Mouse (Mus musculus) adrenal gland, postnatal 4 days (tissue): ENCODE measurements around the gene Gm20388. TPM values are rescaled to one million over a fixed set of nuclear protein-coding genes. Genes with fewer than 3 reads are reported as not detected.

ENCODE experiments used
- DNase-seq, 2 experiments: peaks; one replicate each; pipeline ENCODE4 v3.0.0; 2021 to 2022; ENCODE audit warnings: low spot score in 2 of 2, mixed read lengths in 2 of 2
- total RNA-seq, 2 experiments: library from RNA; stranded (reverse); gene quantifications; 2 replicates each; pipeline ENCODE4 v1.2.3; 2021

Gene Gm20388
- total RNA-seq, 2 experiments from 2014 or later: 8.8 TPM; not detected in 1

DNA sequence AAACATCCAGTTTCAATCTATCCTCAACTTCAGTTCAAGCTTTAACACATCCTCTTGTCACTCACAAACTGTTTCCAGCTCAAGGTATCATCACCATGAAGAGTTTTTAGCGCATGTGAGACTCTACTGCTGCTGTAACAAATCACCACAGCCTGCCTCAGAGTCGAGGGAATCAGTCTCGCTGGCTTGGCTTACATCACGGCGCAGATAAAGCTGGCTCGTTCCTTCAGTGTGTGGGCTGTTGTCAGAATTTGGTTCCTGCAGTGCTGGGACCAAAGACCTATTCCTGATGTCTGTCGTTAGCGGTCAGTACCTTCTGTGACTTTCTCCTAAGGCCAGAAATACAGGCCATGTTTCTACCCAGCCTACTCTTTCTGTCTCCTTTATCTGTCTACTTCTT, 2986.6 kb downstream of the Gm20388 start:
- no peak for DNase-seq

DNA sequence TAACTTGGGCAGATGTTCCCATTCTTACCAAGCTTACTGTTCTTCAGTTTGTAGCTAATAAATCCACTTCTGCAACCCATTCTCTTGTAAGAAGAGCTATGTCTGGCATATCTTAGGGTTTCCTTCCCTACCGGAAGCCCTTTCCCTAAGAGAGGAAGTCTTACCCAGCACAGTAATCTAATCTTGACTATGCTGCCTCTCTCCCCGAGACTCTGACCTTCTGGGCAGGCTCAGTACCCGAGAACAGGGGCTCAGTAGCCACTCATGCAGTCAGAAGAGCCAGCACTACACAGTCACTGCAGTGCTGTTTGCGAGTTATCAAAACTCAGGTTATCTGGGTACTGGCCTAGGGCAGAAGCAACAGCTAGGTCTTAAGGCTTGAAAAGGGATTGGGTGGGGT, 2987.4 kb downstream of the Gm20388 start:
- no peak for DNase-seq

DNA sequence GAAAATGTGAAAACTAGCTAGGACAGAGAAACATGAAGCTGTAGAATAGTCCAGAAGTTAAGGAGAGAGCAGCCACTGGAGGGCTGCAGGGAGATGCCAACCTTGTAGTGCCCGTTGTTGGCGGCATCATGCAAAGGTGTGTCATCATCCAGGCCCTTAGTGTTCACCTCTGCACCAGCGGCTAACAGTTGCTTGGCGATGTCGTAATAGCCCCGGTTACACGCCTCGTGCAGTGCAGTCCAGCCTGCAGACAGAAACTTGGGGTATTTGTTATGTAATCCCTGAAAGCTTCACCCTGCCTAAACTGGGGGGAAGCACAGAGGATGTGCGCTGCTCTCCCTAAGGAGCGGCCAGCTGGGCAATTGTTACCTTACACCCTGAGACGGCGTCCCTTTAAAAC, 2987.8 kb downstream of the Gm20388 start:
- no peak for DNase-seq

DNA sequence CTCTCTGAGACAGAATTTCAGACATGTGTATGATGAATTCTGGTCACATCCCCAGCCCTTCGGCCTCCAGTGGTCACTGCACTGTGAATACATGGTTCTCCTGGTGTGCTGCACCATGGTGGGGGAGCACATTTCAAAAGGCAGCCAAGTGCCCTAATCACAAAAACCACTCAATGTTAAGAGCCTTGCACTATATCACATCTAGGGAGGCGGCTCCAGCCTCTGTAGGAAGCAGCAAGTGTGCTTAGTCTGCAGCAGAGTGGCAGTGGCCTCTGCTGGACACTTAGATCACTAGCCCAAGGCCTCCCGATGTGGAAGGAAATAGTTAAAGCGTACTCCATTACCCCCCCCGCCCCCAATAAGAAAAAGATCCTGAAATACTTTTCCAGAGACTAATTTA, 2988.4 kb downstream of the Gm20388 start:
- DNase-seq: no peak

DNA sequence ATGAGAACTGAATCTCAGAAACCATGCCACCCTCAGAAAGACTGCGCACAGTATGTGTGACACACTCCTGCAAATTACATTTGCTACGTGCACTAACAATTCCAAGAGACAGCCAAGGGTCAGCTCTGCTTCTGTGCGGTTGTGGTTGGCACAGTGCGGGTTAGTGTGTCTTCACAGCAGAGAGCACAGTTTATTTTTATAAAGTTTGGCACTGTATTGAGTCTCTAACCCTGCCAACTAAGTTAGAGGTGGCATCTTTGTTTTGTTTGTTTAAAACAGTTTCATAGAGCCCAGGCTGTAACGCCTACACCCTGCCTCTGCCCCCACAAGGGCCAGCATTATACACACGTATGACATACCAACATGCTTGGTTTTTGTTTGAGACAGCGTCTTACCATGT, 2990.8 kb downstream of the Gm20388 start:
- no peak for DNase-seq

DNA sequence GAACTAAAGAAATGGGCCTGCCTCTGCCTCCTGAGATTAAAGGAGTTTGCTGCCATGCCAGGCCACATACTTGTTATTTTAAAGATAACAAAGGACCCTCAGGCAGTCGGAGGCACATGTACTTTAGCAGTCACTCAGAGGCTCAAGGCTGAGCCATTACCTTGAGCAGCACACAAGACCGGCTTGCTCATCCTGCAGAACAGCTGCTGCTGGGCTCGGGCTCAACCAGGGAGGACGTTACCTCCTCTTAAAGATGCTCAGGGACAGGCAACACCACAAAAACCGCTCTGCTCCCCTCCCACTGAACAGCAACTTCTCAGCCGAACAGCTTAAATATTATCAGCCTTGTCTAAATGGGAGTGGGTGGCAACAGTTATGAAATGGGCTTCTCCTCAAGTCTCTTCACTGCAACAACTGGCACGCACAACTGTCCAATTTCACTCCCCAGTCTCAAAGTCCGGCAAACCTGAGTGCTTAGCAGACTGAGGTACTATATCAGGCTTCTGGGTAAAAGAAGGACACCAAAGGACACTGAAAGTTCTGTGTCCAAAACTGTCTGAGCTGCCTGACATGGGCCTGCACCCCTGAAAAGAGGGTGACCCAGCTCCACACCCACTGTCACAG, 2991.4 kb downstream of the Gm20388 start:
- DNase-seq: no peak

DNA sequence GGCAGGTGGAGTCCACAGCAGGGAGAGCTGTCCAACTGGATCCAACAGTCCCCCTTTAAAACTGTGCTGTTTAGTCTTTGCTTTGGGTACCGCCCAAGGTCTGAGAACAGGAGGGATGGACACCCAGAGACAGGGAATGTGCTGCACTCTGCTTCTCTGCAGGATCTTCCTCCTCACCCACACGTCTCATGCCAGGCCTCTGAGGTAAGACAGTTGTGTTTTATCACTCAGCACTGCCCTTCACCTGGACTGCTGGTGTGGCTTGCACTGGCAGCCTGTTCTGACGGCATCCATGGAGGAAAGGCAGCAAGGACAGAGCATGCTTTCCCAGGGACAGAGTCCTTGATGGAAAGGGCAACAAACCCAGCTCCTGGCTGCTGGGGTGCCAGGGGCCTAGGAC, 2991.9 kb downstream of the Gm20388 start:
- DNase-seq: no peak

DNA sequence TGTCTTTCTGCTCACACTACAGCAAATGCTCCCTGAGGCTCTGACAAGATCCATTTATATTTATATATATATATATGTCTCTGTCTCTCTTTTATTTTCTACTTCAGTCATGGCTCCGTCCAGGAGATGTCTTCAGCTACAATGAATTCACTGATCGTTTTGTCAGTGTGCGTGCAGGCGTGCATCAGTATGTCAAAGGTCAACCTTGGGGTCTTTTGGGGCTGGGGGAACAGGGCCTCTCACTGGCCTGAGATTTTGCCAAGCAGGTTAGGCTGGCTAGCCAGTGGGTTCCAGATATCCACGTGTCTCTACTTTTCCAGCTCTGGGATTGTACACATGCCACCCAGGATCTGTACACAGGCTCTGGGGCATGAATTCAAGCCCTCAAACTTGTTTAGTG, 2992.4 kb downstream of the Gm20388 start:
- no peak for DNase-seq

DNA sequence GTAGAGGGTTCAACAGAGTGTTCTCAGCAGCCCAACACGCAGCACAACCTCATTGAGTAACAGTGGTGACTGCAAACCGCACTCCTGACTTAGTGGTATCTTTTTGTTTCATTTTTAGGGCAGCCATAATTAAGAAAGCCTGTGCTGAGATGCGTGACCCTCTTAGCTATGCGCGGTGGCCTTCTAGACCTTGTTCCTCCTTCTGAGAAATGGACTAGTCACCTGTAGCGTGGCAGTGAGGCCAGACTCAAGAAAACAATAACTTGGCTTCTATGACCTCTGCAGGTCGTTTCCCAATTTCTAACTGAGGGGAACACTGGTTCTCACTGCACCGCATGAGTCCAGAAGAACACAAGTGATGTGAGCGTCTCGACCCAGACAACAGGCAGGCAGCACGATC, 2993.9 kb downstream of the Gm20388 start:
- no peak for DNase-seq

DNA sequence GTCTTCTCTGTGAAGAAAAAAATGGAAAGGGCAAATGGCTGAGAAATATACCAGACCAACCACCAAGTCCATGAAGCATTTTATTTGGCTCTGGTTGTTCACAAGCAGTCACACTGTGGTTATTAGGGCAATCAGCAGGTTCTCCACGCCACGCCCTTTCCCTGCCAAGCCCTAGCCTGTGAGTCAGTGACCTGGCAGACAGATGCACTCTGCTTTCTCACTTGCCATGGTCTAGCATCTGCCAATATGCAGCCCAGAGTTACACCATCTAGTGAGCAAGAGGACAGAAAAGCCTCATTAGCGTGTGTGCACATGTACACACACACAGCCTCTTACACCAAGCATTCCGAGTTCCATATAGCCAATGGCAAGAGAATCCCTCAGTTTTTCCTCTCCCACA, 2994.7 kb downstream of the Gm20388 start:
- no peak for DNase-seq

DNA sequence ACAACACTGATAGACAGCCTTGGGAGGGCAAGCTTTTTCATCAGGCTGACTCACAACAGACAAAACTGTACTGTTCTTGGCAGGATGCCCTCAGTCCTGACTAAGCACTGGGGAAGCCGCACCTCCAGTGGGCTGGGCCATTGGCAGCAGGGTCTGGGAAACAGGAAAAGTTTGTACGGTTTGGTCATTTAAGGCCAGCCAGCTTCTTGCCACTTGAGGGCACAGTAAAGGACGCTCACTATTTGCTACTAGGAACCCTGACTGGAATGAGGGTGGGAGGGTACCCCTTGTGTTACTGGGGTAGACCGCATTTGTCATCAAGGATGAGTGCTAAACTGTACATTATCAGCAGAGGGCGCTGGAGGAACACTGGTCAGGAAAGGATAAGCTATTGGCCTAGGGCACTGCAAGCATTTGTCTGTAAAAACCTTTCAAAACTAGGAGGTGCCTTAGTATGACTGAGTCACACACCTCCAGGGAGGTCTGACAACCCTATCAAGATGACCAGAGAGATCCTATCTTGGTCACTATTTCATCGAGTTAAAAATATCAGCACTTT, 2995.9 kb downstream of the Gm20388 start:
- peak; percentile 56 to 88 for DNase-seq

DNA sequence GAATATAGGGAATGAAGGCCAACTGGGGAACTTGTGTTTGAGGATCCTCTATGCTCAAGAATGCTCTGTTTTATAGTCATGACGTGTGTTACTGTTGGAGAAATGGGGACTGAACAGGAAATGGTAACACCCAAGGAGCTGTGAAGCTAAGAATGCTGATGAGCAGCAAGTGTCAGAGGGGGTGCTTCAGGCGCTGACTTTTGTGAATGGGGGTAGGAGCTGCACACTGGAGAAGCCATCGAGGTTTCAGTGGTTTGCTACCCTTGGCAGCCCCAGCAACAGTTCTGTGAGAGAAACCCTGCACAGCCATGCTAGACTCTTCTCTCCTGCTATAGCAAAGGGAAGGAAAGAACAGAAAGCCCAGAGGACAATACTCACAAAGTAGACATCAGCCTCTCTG, 3001.5 kb downstream of the Gm20388 start:
- no peak for DNase-seq

DNA sequence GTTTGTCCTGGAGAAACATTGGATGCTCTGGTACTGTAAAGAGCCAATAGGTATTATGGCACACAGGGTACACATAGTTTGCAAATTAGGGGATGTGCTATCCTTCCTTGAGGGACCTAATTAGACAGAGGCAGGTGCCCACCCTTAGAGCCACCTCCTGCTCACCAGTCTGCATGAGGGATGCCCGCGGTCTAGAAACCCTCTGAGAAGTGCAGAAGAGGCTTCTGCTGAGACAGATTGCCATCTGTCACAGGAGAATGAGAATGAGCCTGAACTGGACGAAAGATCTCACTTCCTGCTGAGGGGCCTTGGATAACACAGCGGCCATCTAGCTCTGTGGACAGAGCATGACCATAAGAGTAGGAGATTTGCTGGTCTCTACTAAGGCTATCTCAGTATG, 3002.2 kb downstream of the Gm20388 start:
- DNase-seq: no peak

DNA sequence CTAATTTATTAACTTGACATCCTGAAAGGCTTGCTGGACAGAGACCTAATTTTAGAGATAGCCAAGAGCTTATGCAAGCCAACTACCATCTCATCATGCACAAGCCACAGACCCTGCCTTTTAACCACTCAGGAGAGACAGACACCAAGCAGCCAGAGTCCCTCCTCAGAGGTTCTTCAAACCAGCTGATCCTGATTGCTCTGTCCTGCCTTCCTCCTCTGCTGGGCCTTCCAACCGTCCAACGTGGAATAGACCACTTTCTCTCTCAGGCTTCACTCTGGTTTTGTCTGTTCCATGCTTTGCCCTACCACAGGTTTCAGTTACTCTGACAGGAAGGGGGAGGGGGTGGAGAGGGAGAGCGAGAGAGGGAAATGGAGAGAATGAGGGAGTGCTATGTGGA, 3006.1 kb downstream of the Gm20388 start:
- DNase-seq: no peak

DNA sequence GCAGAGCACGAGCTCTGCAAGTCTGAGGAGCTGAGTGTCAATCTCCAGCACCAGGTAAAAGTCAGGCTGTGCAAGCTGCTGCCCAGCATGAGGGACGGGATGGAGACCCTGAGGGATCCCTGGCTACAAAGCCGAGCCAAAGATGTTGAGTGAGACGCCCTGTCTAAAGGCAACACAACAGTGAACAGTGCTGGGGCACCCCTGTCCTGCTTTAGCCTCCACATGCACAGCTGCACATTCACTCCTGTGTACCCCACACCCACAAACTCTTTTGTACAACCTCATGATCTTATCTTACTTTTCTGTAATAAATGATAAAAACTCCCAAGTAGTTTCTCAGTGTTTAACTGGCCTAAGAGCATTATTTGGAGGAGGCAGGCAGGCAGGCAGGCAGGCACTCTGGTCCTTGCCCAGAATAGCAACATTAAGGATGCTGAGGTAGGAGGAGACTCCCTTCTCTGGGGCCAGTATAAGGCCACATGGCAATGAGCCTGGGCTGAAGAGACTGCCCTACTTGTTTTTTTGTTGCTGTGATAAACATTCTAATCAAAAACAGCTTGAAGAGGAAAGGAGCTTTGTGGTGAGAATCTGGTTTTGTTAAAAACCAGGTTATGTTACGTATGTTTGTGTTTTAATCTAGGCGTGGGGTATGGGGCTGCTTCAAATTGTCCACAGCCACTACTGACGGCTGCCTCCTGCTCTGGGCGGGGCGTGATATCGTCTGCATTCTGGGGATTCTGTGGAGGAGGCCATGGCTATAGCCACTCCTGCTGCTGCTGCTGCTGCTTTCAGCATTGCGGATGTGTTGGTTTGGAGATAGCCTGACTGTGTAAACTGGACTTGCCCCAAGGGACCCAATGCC, 3007.1 kb downstream of the Gm20388 start:
- no peak for DNase-seq

DNA sequence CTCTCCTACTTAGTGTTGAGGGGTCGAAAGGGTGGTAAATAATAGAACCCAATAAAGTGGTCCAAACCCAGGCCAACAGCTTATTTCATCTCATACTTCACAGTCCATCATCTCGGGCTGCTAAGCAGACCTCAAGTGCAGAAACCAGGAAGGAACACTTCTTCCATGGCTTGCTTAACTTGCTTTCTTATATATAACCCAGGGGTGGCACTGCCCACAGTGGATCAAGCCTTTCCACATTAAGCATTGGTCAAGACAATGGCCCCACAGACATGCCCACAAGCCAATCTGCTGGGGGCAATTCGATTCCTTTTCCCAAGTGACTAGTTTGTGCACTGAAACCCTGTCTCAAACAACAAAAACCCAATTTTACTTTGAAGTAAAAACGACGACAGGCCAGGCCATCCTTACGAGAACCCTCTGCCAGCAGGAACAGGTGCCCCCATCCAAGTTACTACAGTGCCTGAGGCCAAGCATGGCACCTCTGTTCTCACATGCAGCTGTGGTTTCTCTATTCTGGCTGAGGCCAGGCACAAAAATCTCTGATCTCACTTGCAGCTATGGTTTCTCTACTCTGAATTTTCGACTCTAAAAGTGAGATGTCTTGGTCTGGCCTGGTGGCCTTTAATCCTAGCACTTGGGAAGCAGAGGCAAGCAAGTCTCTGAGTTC, 3007.9 kb downstream of the Gm20388 start:
- DNase-seq: no peak

DNA sequence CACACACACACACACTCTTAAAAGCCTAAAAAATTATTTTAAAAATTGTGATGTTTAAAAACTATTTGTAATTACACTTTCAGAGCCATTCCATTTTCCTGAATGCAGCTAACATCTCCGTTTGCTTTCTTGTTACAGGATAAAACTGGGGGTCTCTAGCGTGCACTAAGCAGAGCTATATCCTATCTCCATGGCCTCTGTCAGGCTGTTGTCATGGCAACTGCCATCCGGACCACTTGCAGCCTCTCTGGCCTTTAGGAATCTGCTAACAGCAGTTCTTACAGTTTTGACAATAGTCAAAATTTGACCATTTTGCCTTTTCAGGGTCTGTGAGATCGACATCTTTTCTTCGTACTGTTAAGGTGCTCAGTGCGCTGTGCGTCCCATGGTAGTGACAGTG, 3010.2 kb downstream of the Gm20388 start:
- DNase-seq: no peak

DNA sequence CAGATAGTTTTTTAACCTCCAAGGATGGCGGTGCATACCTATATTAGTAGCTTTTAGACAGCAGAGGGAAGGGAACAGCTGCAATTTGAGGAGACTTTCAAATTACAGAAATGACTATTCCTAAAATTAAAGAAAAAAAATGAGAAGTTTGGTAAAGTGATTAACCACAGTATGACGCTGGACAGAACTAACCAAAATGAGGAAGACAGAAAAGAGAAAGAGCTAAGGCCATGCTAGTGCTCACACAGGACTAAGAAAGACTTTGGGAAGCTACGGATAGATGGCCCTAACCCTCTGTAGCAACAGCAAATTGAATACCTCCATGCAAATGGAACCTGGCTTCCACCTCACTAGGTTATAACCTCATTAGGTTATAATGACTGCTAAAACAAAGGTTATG, 3012.3 kb downstream of the Gm20388 start:
- no peak for DNase-seq

DNA sequence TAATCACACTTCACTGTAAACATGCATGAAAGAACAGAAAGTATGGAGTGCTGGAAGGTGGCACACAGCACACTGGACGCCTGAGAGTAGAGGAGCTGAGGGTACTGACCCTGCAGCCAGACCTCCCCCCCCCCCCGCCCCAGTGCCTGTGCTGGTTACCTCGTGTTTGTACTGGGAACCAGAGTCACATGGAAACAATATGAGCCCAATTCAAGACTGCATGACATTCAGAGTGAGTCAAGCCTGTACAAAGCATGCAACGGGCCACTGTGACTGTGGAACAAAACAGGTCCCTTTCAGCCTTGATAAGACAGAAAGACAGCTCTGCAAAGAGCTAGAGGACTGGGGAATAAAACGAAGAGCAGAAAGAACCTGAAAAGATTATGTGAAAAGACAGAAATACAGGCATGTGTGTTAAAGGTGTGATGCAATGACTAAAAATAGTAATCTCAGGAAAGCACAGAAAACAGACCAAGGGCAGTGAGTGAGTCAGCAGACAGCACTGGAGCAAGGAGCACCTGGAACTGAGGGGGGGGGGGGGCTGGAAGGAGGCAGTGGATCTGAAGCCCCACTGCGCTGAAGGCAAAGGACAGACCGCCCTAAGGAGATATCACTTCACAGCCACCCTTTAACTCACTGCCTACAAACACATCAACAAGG, 3012.9 kb downstream of the Gm20388 start:
- no peak for DNase-seq

DNA sequence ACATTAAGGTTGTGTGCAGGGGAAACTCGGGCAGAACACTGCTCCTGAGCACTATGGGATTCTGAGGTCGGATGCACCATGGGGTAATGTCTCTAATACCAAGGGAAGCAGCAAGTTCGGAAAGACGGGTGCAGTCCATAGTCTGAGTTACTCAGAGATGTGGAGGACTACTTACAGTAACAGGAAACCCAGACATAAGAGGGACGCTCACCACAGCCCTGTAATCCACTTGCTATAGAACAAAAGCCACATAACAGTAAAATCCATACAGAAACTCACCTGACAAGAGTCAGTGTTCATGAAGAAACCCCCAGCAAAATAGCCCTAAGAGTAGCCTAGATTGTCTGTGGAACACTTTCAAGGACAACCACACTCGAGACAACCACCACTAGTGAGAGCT, 3013.4 kb downstream of the Gm20388 start:
- DNase-seq: no peak

DNA sequence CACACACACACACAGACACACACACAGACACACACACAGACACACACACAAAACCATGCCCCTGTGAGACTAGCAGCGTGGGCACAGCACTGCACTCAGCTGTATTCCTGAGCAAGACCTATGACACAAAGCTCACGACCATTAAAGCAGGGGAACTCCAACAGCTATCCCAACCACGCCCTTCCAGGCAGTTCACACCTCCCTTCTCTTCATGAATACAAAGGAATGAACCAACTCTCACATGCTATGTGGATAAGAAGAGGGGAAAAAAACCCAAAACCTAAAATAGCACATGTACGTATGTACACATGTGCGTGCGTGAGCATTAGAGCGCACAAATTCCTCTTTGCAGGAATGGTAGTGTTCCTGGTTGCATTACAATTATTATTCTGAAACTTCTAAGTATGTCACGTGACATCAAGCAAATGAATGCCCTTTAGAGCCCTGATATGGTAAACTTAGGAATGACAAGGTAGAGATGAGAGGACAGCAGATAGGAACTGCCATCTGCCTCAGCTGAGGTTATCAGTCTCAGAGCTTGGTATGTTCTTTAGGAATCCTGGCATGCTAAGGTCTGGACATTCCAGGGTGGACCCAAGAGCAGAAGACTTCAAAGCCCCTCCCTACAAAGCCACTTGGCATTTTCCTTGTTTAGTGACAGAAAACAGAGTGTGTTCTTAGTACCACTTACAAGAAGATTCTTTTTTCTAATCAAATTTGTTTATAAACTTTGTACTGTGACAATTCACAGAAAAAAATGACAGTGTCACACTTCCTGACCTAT, 3015.5 kb downstream of the Gm20388 start:
- DNase-seq: no peak
